Mouse (Mus musculus) midbrain, embryonic 16.5 days (tissue): ENCODE data around the gene Trim9. TPM values are rescaled to one million over a fixed set of nuclear protein-coding genes. Genes with fewer than 3 reads are reported as not detected.

Experiments
- ATAC-seq: fragments of 200-750 bp; cut with Nextera tagmentation; 2 replicates; pipeline ENCODE4 v1.8.0; 2017; ENCODE audit warnings: moderate TSS enrichment
- H3K27ac ChIP-seq: fragments of 300-500 bp; sonication (generic); 2 replicates; pipeline ENCODE4 v1.5.1; 2014; ENCODE audit warnings: mild to moderate bottlenecking, low read length, mixed read lengths
- H3K27me3 ChIP-seq: fragments of 300-500 bp; sonication (generic); 2 replicates; pipeline ENCODE4 v1.6.1; 2014; ENCODE audit warnings: low read depth, low read length, mixed read lengths; ENCODE audit not compliant: control insufficient read depth, insufficient read depth
- H3K36me3 ChIP-seq: fragments of 300-500 bp; sonication (generic); 2 replicates; pipeline ENCODE4 v1.6.1; 2014; ENCODE audit warnings: mild to moderate bottlenecking, low read length, moderate library complexity, mixed read lengths; ENCODE audit not compliant: control insufficient read depth, insufficient read depth
- H3K4me1 ChIP-seq: fragments of 300-500 bp; sonication (generic); 2 replicates; pipeline ENCODE4 v1.6.1; 2014; ENCODE audit warnings: mild to moderate bottlenecking, low read length, mixed read lengths; ENCODE audit not compliant: control insufficient read depth, insufficient read depth
- H3K4me2 ChIP-seq: fragments of 300-500 bp; sonication (generic); 2 replicates; pipeline ENCODE4 v1.6.1; 2014; ENCODE audit warnings: mild to moderate bottlenecking, low read length, mixed read lengths
- H3K4me3 ChIP-seq: fragments of 300-500 bp; sonication (generic); 2 replicates; pipeline ENCODE4 v1.5.1; 2014; ENCODE audit warnings: low read depth, mild to moderate bottlenecking, low read length, moderate library complexity, mixed read lengths
- H3K9ac ChIP-seq: fragments of 300-500 bp; sonication (generic); 2 replicates; pipeline ENCODE4 v1.6.1; 2014; ENCODE audit warnings: low read depth, low read length, mixed read lengths
- H3K9me3 ChIP-seq: fragments of 300-500 bp; sonication (generic); replicated peaks from 2 replicates; pipeline ENCODE4 v1.6.1; 2014; ENCODE audit warnings: mild to moderate bottlenecking, low read length, mixed read lengths; ENCODE audit not compliant: control insufficient read depth, poor library complexity, severe bottlenecking
- WGBS: fragments of 180-500 bp; shearing (Covaris S2); extraction: QIAGEN DNeasy Blood & Tissue Kit; methylation state at CpG from one replicate; pipeline ENCODE4 v1.1.7; 2014; 5-methylcytosine and 5-hydroxymethylcytosine counted together
- polyA plus RNA-seq: library from polyadenylated mRNA; unstranded; fragments of >200 nt; fragmentation: Nextera tagmentation; extraction: Ambion mirVana; gene quantifications from 2 replicates; pipeline ENCODE4 v1.2.1, GENCODE M21; 2015

Gene Trim9
- polyA plus RNA-seq, 1 experiment from 2014 or later = 108 TPM

GRCm38 (mm10) chr12:70233637-70234315, 113.6 kb downstream of the Trim9 start:
- WGBS = 88% methylated on average over 6 of the region's 6 CpGs
- no peak overlapping the region for H3K27ac ChIP-seq
- no peak overlapping the region for H3K4me3 ChIP-seq
- no peaks in the 10 kb centered on the region for H3K9me3 ChIP-seq
- peaks cover 6% of the 10 kb centered on the region; the same call in 1 of the 2 replicates for H3K4me1 ChIP-seq
- H3K9ac ChIP-seq = no peak overlapping the region
- H3K36me3 ChIP-seq = no peaks in the 10 kb centered on the region
- H3K4me2 ChIP-seq = no peak overlapping the region
- no peaks in the 10 kb centered on the region for H3K27me3 ChIP-seq
- no peak for ATAC-seq

GRCm38 (mm10) chr12:70232020-70232544, 115.3 kb downstream of the Trim9 start:
- H3K27me3 ChIP-seq = no peaks in the 10 kb centered on the region
- ATAC-seq = no peak
- H3K27ac ChIP-seq = no peak overlapping the region
- WGBS = 29% methylated on average over 5 of the region's 5 CpGs
- no peaks in the 10 kb centered on the region for H3K36me3 ChIP-seq
- no peak overlapping the region for H3K4me2 ChIP-seq
- peaks cover 10% of the 10 kb centered on the region; the same call in 1 of the 2 replicates for H3K4me1 ChIP-seq
- H3K9ac ChIP-seq = no peak overlapping the region
- no peaks in the 10 kb centered on the region for H3K9me3 ChIP-seq
- no peak overlapping the region for H3K4me3 ChIP-seq

DNA sequence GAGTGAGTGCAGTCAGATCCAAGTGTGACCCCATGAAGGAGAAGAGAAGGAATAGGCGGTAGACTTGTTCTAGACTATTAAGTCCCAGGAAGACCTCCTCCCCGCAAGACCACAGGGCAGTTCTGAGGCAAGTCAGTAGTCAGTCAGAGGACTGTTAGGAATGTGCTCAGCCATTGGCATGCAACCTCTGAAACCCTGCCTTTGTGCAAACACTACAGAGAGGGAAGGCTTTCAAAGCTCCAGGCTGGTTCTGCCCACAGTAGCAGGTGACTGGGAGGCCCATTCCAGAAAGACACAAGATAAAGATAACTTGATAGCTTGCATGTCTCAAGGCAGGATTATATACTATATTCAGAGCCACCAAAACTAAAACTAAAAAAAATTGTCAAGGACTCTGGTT, 116.1 kb downstream of the Trim9 start, which contains the start of gene Pygl:
Pygl (minus strand) TSS at position 195 of the 400 bp plus-strand sequence.
- Histone ChIP-seq H3K4me3 (no peak within 1 kb of the TSS), H3K27ac (no peak within 1 kb of the TSS), H3K4me2 (no peak within 1 kb of the TSS), H3K9me3 (no peaks in the 10 kb centered on the region), H3K4me1 (peaks cover 10% of the 10 kb centered on the region; the same call in 1 of the 2 replicates), H3K36me3 (no peaks in the 10 kb centered on the region), H3K27me3 (peaks cover 3% of the 10 kb centered on the region; the same call in 1 of the 2 replicates), H3K9ac (no peak within 1 kb of the TSS)
- ATAC-seq = no peak
- 85% methylated on average over 2 of the region's 2 CpGs for WGBS

DNA sequence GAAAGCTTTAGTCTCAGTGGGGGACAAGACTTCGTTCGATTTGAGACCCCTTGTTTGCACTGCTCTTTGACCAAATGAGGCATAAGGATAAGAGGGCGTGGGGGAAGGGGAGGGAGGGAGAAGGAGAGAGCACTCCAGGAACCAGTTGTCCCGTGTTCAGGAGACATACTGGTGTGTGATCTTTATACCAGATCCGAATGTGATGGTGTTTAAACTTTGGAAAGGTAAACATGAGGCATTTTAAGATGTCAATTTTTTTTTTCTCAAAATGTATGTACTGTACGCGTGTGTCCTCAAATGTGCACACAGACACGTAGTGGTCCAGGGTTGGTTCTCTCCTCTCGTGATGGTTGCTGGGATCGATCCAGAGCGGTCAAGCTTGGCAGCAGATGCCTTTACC, 119.3 kb downstream of the Trim9 start:
- H3K36me3 ChIP-seq = no peaks in the 10 kb centered on the region

GRCm38 (mm10) chr12:70227121-70227932, 120.1 kb downstream of the Trim9 start:
- Histone ChIP-seq H3K27ac (no peak overlapping the region), H3K4me2 (peak overlapping the region; percentile 87), H3K36me3 (no peaks in the 10 kb centered on the region), H3K9me3 (no peaks in the 10 kb centered on the region), H3K27me3 (peaks cover 3% of the 10 kb centered on the region; the same call in 1 of the 2 replicates), H3K9ac (peak overlapping the region; percentile 67), H3K4me1 (peaks cover 5% of the 10 kb centered on the region; the same call in 1 of the 2 replicates), H3K4me3 (peak overlapping the region; percentile 33)
- peak; percentile 71 for ATAC-seq
- WGBS = 2% methylated on average over 44 of the region's 52 CpGs

More for the DNA sequence above, 119.3 kb downstream of the Trim9 start:
- ATAC-seq = no peak
- Histone ChIP-seq H3K4me3 (no peak overlapping the region), H3K9me3 (no peaks in the 10 kb centered on the region), H3K27ac (no peak overlapping the region), H3K4me2 (peak overlapping the region; percentile 87; the same call in 1 of the 2 replicates), H3K9ac (no peak overlapping the region), H3K4me1 (peaks cover 5% of the 10 kb centered on the region; the same call in 1 of the 2 replicates), H3K27me3 (peaks cover 3% of the 10 kb centered on the region; the same call in 1 of the 2 replicates)
- WGBS = 67% methylated on average over 11 of the region's 11 CpGs

- H3K4me2 ChIP-seq = peak overlapping the region; percentile 87
- ATAC-seq = no peak
- H3K36me3 ChIP-seq = no peaks in the 10 kb centered on the region
- peak overlapping the region; percentile 33 for H3K4me3 ChIP-seq
- H3K9me3 ChIP-seq = no peaks in the 10 kb centered on the region
- H3K9ac ChIP-seq = no peak overlapping the region
- H3K4me1 ChIP-seq = peaks cover 3% of the 10 kb centered on the region; the same call in 1 of the 2 replicates
- peaks cover 3% of the 10 kb centered on the region; the same call in 1 of the 2 replicates for H3K27me3 ChIP-seq
- no peak overlapping the region for H3K27ac ChIP-seq
- WGBS = 24% methylated on average over 5 of the region's 5 CpGs
Measured at GRCm38 (mm10) chr12:70226655-70227054, 120.8 kb downstream of the Trim9 start.

GRCm38 (mm10) chr12:70223331-70223730, 124.1 kb downstream of the Trim9 start:
- 77% methylated on average over 4 of the region's 4 CpGs for WGBS
- H3K9me3 ChIP-seq = no peaks in the 10 kb centered on the region
- H3K27ac ChIP-seq = no peak overlapping the region
- H3K4me1 ChIP-seq = peaks cover 3% of the 10 kb centered on the region; the same call in 1 of the 2 replicates
- H3K4me3 ChIP-seq = no peak overlapping the region
- no peak for ATAC-seq
- no peaks in the 10 kb centered on the region for H3K36me3 ChIP-seq
- no peak overlapping the region for H3K4me2 ChIP-seq
- H3K27me3 ChIP-seq = peaks cover 3% of the 10 kb centered on the region; the same call in 1 of the 2 replicates
- no peak overlapping the region for H3K9ac ChIP-seq

- no peak overlapping the region for H3K4me3 ChIP-seq
- ATAC-seq = no peak
- no peak overlapping the region for H3K27ac ChIP-seq
- peaks cover under 1% of the 10 kb centered on the region; the same call in 1 of the 2 replicates for H3K27me3 ChIP-seq
- no peak overlapping the region for H3K9ac ChIP-seq
- no peaks in the 10 kb centered on the region for H3K36me3 ChIP-seq
- WGBS = 77% methylated on average over 5 of the region's 5 CpGs
- H3K4me2 ChIP-seq = no peak overlapping the region
- no peaks in the 10 kb centered on the region for H3K4me1 ChIP-seq
- H3K9me3 ChIP-seq = no peaks in the 10 kb centered on the region
Measured at GRCm38 (mm10) chr12:70221425-70221824, 126.0 kb downstream of the Trim9 start.
